Mouse (Mus musculus) heart, postnatal 25 days (tissue): ENCODE data around the gene Arglu1. TPM values are rescaled to one million over a fixed set of nuclear protein-coding genes. Genes with fewer than 3 reads are reported as not detected.

ENCODE experiments used
- DNase-seq: peaks from one replicate; pipeline ENCODE4 v3.0.0; 2022; ENCODE audit warnings: low spot score
- intact Hi-C: fragments of 180-260 bp; cut with DNase I; formaldehyde crosslinking; loops from one replicate; pipeline ENCODE4 v1.15.1; 2025
- total RNA-seq, 2 experiments: library from RNA; stranded (reverse); gene quantifications; 2 replicates each; pipeline ENCODE4 v1.2.3; 2021

Gene Arglu1
- total RNA-seq = 10 to 100 TPM; 29.4 to 30.4 TPM

DNA sequence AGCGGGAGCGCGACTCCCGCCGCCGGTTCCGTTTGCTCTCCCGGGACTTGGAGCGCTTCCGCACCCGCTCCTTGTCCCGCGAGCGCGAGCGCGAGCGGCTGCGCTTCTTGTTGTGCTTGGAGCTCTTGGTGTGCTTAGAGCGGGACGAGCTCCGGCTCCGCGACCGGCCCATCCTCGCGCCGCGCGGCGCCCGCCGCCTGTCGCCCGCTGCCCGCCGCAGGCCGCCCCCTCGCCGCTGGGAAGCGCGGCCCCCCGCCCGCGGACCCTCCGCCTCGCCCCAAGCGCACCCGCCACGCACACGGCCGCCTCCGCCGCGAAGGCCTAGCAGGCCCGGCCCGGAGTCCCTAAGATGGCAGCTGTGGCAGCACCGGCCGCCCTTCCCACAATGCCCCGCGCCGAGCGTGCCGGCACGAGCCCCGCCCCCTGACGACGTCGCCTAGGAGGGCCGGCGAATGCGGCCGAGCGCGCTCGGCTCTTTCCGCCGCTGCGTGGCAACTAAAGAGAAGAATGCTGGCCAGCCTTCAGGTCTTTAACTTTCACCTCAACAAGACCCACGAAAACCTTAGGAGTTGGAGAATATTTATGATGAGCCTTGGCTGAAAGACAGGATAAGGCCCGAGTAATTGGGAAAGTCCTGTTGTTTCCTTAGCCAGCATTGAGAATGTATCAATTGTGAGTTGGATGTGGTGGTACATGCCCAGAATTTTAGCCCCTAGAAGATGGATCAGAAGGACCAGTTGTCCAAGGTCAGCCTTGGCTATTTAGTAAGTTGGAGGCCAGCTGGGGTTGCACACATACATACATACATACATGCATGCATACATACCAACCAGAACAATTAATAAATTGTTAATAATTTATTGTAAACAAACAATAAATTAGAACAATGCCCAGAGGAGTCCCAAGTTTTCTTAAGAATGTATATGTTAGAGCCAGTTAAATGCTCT is at the start of gene Arglu1:
Gene Arglu1, minus strand, starts transcription at position 376 of the 947 bp plus-strand sequence.
- peak; percentile 88 for DNase-seq
- intact Hi-C loops = no loop called here

DNA sequence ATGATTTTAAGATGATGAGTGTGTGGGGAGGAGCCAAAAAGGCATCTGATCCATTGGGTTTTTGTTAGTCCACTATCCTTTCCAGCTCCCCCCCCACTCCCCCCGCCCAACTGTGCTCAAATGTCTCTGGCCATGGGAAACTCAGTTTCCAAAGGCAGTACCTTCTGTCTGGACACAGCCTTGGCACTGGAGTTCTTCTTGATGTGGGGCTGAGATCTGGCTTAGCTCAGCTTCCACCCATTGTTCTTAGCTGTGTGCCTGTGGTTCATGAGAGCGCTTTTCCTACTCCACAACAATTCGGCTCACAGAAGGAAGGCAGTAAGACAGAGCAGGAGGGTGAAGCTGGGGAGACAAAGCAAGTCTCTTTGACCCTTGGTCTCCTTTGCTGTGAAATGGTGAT is 47.0 kb upstream of the Arglu1 start:
- peak; percentile 7 for DNase-seq
- intact Hi-C loops = loop anchor here (2.0 to 5.0 kb wide), 2 partner anchors 80 to 258 kb away; no protein-coding TSS in a partner anchor

DNA sequence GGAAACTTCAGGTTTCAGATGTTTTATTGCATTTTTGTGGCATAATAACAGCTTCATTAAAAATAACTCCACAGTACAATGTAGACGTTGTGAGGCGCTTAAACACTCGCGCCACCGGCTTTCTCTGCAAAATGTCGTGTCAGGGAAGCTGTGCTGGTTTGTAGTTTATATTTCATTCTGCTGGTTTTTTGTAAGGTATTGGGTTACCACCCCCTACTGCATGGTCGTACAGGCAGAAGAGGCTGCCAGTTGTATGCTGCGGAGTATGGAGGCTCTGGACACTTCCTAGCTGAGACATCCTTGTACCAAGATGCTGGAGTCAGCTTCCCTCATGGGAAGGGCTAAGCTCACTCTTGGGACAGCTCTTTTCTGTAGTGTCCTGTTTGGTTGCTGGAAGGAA is 46.5 kb upstream of the Arglu1 start:
- DNase-seq = no peak
- intact Hi-C loops = loop anchor here (2.0 to 5.0 kb wide), 2 partner anchors 80 to 258 kb away; no protein-coding TSS in a partner anchor

DNA sequence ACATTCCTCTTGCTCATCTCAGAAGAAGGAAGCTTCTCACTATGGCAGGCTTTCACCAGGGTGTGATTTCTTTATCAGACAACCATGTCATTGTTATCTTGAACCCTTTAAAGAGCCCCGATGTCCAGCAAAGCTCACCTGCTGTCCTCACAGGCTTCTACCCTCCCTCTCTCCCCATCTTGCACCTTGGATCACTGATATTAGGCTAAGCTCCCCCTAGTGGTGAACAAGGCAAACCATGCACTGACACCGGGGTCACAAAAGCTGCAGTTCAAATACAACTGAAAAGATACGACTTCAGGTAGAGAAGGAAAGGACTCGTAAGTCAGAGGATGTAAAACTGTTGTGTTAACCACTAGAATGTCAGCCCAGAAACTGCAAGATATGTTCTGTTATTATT is 43.5 kb upstream of the Arglu1 start:
- no peak for DNase-seq
- intact Hi-C loops = loop anchor here (5.0 kb wide), 1 partner anchor 72 kb away; the partner anchor contains the start of gene Efnb2

DNA sequence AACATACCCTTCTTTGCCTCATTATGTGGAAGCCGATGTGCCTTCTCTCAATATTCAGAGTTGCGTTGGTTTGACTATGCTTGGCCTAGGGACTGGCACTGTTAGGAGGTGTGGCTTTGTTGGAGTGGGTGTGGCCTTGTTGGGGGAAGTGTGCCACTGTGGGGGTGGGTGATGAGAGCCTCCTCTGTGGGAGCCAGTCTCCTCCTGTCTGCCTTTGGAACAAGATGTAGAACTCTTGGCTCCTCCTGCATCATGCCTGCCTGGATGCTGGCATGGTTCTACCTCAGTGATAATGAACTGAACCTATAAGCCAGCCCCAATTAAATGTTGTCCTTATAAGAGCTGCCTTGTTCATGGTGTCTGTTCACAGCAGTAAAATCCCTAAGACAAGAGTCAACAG is 38.3 kb upstream of the Arglu1 start:
- no peak for DNase-seq

DNA sequence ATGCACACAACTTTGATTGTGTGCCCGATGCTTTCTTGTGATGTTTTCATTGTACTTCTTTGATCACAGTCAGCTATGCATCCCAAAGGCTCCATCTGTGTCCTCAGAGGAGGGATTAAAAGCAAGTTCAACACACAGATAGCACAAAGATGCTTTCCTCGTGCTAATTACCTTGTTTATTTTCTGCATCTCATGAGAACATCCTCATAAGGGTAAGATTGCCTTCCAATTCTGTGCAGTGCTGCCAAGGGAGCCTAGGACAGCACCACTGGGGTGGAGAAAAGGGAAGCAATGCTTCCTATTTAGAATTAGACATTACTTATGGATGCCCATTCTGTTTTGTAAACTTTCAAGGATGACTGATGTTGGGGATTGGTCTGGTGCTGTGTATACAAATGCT is 36.2 kb upstream of the Arglu1 start:
- intact Hi-C loops = no loop called here
- DNase-seq = no peak

More for the DNA sequence above, 38.3 kb upstream of the Arglu1 start:
- intact Hi-C loops = no loop called here

DNA sequence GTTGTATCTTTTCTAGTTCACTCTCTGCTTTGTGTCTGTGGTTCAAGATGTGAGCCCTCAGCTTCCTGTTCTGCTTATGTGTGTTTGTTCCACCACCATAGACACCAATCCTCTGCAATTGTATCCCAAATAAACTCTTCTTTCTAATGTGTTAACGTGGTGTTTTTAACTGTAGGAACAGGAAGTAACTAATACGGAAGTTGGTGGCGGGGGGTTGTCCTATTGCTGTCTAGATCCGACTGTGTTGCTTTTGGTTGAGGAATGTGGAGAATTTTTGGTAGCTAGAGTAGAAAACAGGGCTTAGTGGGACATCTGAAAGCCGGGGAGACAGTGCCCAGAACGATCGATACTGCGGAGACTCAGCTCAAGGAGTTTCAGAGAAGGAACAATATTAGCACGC is 14.5 kb upstream of the Arglu1 start:
- DNase-seq = no peak
- intact Hi-C loops = no loop called here

DNA sequence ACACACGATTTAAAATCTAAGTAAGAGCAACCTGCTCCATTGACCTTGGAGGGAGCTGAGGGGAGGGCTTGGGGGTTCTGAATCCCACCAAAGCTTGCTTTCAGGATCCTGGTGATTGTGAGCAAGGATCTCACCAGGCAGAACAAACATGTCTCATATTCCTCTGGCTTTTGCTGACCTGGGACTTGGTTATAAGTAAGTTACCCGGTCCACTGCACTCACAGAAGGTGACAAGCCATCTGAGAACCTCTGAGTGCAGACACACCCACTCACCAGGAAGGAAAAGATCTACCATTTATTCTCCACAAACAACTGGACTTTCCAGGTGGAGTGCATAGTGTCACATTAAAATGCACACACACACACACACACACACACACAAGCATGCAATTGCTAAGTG is 13.3 kb upstream of the Arglu1 start:
- no peak for DNase-seq
- intact Hi-C loops = no loop called here

DNA sequence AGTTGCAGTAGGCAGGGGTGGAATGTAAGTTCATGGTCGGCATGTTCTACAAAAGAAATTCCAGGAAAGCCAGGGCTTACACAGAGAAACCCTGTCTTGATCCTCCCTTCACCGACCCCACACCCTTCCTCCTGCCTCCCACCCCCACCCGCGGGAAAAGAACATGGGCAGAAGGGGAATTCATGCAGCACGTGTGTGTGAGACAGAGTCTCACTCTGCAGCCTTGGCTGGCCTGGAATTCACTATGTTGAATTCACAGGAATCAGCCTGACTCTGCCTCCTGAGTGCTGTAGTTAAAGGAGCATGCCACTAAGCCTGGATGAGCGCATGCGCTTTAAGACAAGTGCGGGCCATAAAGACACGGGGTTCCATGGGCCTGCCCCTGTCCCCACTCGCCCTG is 10.5 kb upstream of the Arglu1 start:
- intact Hi-C loops = no loop called here

DNA sequence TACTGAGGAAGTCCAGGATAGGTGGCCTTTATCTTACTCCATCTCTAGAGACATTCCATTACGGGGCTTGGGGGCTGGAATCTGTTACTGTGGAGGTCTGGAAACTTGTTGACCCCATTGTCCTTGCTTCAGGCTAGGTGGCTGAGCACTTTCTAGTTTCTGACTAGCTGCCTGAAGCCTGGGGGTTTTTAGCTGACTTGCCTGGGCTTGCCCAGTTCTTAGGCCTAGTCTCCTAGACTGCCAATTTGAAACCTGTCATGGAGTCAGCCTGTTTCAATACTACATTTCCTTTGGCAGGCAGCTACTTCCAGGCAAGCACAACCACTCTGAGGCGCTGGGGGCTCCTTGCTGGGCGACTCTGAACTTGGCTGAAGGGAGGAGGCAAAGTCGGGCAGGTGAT is 9.9 kb upstream of the Arglu1 start:
- intact Hi-C loops = no loop called here
- no peak for DNase-seq

More for the DNA sequence above, 10.5 kb upstream of the Arglu1 start:
- DNase-seq = no peak

DNA sequence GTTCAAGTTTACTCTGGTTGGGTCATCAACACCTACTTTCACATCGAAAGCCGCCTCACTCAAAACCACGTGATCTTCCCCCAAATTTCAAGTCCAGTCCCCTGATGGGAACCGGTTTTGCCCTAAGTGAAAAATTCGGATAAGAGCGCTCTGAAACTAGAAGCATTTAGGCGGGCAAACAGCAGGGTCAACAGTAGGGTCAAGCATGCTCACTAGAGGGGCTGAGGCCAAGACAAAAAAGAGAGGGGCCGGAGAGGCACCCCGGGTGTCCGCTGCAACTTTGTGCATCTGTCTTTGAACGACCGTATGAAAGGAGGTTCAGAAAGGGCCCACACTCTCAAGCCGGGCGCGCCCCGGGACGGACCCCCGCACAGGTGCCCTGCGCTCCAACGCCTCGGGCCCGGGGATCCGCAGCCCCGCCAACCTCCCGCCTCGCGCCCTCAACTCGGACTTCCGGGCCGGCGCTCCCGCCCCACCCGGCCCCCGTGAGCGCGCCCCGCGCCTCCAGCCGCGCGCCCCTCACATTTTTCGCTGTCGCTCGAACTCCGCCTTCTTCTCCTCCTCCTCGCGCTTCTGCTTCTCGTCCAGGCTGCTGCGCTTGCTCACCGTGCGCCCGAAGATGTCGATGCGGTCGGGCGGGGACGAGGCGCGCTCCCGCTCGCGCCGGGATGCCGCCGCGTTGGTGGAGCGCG is 721 bp downstream of the Arglu1 start:
- peak; percentile 52 for DNase-seq
- intact Hi-C loops = no loop called here

DNA sequence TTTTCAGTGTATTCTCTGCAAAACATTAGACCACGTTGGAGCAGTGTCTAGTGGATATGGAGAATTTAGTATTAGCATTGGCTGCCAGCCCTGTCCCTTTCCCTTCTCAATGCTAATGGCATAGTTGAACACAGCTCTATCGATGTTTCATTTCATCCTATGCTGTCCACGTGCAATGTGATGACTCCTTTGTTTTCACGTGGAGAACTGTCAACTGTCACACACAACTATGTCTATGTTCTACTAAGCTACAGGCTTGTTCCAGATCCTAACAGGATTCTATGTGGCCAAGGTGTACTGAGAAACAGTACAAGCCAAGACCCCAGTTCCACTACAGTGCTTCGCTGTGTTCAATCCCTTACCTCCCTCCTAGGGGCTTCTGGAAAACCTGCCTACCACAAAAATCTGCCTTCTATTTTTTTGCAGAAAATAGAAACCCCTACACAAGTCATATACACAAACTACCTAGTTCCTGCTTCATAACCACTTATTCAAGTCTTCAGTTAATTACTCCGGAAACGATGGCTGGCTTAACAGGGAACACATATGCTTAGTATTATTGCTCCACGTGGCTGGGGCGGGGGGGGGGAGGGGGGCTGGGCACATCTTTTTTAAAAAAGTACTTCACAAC is 1.4 kb downstream of the Arglu1 start:
- intact Hi-C loops = no loop called here
- DNase-seq = no peak

DNA sequence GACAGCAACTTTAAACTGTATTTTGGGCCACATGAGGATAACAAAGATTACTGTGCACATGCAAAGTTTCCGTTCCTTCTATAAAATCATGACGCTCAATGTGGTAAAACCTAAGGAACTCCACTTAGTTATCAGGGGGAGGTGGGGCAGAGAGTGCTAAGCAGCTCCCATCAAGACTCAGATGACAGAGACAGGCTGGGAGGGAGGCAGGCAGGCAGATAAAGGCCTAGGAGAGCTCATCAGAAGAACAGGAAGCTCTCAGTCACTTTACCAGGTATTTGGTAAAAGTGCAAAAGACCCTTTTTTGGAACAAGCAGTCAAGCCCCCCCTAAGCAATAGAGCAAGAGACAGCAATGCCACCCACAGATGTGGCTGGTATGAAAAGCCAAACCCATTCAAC is 4.8 kb downstream of the Arglu1 start:
- intact Hi-C loops = no loop called here
- no peak for DNase-seq

DNA sequence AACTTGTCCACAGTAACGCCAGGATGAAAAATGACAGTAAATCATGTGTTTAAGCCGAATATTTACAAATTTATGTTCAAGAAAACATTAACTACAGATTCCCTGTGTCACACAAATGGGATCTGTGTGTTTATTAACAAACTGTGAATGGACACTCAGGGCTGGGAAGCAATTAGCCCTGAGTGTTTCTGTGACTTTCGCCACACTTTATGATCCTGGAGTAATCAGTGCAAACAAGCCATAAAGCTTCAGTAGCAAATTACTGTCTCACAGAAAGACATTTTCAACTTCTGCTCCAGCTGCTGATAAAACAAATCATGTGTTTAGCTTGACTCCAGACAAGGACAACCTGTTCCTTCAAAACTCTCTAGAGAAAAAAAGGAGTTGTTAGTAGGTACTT is 7.6 kb downstream of the Arglu1 start:
- intact Hi-C loops = no loop called here
- no peak for DNase-seq

DNA sequence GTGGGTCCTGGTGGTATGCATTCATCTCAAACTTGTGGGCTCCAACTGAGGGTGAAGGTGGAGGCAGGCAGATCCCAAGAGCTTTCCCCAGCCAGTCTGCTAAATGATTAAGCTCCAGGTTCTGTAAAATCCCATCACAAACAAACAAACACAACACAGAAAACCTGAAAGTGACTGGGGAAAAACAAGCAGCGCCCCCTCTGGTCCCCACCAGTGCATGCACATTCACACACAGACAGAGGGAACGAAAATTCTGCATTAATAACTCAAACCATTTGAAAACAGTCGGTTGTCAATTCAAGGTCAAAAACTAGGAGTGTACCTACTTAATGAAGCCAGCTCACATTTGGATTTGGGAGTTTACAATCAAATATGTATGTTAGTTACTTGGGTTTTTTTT is 12.1 kb downstream of the Arglu1 start:
- intact Hi-C loops = no loop called here
- DNase-seq = no peak

DNA sequence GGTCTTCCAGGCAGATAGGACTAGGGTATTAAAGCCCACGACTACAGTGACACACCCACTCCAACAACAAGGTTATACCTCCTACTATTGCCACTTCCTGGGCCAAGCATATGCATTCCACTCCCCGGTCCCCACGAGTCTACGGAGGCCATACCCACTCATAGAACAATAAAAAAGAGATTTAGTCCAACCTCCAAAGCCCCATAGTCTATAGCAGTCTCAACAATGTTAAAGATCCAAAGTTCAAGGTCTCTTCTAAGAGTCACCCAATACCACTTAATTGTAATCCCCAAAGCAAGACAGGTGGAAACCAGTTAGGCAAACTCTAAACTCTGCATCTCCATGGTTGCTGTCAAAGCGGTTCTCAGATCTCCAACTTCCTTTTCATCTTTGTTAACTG is 15.5 kb downstream of the Arglu1 start:
- intact Hi-C loops = no loop called here
- DNase-seq = no peak

DNA sequence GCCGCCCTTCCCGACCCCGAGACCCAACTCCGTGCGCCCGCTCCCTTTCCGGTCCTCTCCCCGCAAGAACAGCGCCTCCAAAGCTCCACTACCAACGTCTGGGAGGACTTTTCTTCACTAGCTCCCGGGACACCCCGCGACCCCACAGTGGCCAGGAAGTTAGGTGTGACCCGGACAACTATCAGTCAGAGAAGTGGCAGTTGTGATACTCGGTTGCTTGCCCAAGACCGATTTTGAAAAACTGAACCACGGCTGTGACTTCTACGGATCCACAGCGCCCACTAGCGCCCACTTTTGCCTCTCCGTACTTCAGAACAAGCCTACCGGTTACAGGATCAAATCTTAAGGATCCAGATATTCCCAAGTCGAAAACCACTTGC is 28.6 kb downstream of the Arglu1 start:
- peak; percentile 67 for DNase-seq
- intact Hi-C loops = loop anchor here (2.0 to 5.0 kb wide), 4 partner anchors 71 to 331 kb away; no protein-coding TSS in a partner anchor

DNA sequence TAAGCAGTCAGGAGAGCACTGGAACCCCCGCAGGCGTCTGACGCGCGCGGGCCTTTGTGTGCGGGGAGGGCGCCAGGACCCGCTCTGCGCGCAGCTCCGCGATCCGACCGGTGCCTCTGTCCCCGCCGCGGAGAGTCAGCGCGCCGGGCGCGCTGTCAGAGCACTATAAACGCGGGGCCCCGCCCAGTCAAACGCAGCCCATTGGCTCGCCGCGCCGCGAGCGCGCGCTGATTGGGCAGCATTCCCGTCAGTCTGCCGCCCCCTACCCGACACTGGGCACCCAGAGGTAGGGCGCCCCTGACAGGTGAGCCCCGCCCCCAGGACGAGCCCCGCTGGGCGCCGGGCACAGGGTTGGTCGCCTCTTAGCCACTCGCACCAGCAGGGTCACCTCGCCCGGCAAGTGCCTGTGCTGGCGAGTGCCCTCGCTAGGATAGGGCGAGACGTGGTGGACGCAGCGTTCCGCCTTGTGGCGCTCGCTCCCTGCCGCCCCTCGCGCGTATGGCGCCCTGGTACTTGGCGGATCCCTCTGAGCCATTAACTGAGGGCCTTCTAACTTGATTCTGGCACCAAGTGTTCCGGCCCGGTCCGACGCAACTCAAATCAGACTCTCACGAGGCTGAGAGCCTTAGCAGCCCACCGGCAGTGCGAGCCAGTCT is 29.1 kb downstream of the Arglu1 start, which contains the start of gene Efnb2:
Gene Efnb2, minus strand, starts transcription at position 140 of the 656 bp plus-strand sequence.
- DNase-seq = peak; percentile 95
- intact Hi-C loops = loop anchor here (5.0 kb wide), 3 partner anchors 71 to 156 kb away; no protein-coding TSS in a partner anchor

DNA sequence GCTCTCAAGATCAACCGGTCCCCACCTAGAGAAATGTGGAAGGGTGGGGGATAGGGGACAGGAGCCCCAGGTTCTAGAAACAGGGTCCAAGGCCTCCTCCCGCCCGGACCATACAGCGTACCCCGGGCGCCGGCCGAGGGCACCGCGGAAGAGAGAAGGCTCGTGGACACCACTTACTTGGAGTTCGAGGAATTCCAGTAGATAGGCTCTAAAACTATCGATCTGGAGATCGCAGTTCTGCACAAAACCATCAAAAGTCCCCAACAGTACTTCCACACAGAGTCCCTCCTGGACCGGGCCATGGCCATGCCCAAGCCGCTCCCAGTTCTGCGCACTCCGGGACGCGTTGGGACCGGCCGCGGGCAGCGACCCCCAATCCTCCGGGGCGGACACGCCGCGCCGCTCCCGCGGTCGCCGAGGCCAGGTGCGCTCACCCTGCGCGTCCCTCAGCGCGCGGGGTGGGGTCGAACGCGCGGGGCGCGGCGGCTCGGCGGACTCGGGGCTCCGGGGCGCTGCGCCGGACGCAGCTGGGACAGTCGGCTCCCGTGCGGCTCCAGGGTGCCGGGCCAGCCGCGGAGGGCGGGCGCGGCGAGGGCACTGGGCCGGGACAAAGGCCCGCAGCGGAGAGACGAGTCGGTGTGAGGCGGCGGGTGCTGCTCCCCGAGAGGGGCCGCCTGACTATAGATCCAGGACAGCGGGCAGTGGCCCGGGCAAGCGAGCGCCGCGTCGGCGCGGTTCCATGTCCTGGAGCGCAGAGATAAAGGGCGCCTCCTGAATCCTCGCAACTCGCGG is 29.8 kb downstream of the Arglu1 start:
- intact Hi-C loops = loop anchor here (5.0 kb wide), 3 partner anchors 72 to 157 kb away; no protein-coding TSS in a partner anchor
- DNase-seq = no peak
